Mouse (Mus musculus) right cerebral cortex, postnatal 14 days (tissue): Measurements from ENCODE around the gene Col13a1.

Experiments
- DNase-seq: peaks from one replicate; pipeline ENCODE4 v3.0.0; 2022

The Col13a1 gene

DNA sequence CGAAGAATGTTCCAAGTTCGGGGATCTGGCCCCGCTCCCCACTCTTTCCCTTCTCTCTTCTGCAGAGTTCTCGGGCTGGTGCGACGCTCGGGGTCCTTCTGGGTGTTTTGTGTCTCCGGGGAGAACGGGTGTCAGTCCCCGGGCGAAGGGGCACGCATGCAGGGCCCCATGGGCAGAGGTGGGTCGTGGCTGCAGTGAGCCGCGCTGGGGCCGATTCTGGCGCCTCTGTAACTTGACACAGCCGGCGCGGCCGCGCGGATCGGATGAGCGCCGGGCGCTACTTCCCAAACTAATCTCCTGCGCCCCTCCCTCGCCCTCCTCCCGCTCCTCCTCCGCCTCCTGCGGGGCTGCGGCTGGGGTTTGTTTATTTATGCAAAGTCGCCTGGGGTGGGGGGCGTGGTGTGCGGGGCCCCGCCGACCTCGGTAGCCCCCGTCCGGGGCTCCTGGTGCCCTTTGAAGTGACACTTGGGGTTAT is at the start of gene Col13a1:
Gene Col13a1, minus strand, starts transcription at position 243 of the 475 bp plus-strand sequence.
- DNase-seq: no peak

DNA sequence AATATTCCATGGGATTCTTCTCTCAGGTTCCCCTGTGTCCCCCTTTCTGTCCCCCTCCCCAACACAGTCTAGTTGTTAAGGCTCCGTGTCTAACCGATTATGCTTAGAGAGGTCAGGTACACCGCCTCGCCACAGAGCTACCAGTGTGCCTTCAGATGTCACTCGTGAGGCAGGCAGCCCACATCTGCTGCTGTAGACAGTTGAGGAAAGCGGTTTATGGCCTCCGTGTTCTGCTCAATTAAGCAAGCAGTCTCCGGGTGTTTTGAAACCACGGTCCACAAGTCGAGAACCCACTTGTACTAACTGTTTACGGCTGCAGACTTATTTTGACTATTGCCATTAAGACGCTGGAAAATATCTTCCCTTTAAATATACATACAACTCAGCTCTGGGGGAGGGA is 48.8 kb upstream of the Col13a1 start:
- DNase-seq: no peak

DNA sequence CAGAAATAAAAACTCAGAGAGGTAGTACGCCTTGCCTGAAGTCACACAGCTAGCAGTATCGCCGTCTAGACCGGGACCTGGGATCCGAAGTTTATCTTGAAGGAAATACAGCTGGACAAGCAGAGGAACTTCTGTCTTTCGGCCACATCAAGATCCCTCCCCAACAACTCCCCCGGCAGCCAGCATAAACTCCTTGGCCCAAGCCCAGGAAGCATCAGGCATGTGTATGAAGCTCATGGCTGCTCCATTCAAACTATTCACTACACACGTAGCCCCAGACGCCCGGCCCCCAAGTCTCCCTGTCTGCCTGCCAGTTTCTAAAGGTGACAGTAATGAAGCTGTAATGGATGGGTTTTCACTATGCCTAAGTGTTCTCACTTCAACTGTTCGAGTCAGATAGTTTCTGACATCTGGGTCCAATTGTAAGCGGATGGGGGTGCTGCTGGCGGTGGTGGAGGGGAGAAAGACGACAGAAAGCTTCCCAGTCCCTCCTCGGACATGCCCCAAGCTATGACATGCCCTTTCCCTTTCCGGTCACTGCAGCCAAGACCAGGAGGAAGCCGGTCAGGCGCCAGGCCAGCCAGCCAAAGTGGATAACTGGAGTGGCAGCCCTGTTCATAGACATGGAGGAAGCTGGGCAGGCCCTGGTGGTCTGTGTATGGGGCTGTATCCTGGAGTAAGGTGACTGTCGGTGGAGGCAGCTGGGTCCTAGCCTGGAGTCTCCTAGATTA is 45.1 kb upstream of the Col13a1 start:
- DNase-seq: no peak

DNA sequence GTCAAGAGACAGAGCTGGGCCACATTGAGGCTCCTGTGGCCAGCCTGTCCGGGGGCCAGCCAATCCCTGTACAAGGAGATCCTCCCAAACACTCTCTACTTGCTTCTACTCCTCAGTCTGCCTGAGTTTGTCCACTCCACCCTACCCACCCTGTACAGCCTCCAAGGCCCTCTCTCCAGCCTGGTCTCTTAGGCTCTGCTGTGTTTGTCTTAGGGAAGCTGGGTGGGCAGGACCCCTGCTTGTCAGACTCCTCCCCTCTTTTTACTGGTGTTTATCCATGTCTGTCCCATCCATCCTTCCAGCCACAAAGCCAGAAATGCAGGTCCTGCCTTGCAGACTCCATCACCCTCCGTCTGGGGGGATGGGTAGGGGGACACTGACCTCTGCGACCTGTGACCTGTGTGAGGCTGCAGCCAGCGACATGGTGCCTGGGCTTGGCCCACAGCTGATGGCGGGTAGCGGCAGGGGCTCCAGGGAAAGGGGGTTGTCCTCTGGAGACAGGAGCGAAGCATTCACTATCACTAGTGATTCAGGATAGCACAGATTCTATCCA is 41.2 kb upstream of the Col13a1 start:
- no peak for DNase-seq

DNA sequence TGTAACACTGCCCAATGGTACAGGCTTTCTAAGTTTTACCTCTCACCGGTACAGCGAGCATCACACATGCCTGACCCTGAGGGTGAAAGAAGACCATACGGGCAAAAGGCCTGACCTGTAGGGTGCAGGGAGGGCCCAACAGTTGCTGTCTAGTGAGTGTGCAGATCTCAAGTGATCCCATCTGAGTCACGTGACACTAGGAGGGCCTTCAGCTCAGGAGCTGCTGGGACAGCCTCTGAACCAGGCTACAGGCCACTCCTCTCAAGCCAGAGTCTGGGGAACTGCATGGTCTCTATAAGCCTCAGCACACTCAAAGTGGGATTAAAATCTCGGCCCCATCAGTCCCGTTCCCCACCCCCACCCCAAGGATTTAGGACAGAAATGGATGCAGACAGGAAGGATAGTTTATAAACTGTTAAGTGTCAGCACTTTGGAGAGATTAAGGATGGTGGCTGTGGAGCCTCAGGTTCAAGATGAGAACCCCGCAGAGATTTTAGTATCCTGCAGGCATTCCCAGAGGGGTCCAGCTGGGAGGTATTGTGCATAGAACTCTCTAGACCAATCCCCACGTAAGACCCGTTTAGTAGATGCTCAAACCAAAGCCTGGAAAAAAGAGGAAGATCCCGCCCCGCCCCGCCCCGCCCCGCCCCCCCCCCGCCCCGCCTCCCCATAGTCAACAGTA is 40.6 kb upstream of the Col13a1 start:
- no peak for DNase-seq

DNA sequence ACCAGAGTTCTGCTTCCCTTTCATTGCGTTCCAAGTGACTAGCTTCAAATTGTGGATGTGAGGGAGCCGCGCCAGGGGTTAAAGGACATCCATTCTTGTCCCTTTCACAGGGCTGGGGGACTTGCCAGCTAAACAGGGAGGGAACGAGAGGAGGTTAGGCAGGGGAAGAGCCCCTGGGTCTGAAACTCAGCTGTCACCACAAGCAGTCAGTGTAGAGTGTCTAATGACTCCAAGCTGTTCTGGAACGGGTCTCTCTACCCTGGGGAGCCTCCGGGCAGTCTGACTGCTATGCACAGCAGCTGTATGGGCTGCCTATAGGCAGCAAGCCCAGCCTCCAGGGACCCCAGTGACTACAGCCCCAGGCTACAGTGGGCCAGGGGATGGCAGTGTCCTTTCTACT is 38.0 kb upstream of the Col13a1 start:
- no peak for DNase-seq

DNA sequence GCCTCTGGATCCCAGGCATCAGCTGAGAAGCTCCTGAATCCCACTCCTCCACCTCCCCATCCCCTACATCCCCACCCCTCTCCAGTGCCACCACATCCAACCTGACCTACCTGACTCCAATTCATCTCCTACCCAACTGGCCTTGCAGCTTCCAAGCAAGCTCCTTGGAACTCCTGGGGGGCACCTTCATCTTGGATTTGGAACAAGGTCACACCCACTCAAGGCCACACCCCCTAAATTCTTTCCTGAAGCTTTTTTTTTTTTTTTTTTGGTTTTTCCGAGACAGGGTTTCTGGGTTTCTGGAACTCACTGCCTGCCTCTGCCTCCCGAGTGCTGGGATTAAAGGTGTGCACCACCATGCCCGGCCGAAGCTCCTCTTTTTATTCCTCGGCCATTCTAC is 34.3 kb upstream of the Col13a1 start:
- DNase-seq: no peak

DNA sequence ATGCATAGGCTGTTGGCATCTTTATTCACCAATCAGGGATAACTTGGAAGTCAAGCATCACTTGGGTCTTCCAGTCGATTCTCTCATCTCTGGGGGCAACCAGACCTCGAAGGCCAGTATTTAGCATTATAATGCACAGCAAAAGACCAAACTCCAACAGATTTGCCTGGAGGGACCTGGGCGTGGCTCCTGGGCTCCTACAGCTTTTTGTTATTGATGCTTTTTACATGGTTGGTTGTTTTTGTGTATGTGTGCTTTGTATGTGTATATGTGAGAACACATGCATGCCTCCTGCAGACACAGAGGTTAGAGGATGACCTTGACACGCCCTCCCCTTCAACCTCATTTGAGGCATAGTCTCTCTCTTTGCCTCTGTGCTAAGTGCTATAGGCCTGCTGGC is 33.5 kb upstream of the Col13a1 start:
- DNase-seq: no peak

DNA sequence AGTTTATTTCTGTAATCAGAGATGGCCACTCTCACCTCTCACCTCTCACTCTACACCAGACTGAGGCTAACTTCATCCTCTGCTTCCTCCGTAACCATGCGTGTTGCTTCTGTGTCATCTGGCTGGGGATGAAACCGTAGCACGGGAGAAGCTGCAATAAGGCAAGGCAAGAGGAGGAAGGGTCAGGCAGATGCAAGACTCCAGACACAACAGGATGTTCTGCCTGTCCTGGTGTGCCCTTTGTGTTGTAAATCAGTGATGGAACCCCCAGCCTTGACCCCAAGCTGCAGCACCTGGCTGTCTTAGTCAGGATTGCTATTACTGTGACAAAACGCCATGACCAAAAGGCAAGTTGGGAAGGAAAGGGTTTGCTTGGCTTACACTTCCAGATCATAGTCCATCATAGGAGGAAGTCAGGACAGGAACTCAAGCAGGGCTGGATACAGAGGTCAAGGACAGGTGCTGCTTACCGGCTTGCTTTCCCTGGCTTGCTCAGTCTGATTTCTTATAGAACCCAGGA is 31.1 kb upstream of the Col13a1 start:
- no peak for DNase-seq

DNA sequence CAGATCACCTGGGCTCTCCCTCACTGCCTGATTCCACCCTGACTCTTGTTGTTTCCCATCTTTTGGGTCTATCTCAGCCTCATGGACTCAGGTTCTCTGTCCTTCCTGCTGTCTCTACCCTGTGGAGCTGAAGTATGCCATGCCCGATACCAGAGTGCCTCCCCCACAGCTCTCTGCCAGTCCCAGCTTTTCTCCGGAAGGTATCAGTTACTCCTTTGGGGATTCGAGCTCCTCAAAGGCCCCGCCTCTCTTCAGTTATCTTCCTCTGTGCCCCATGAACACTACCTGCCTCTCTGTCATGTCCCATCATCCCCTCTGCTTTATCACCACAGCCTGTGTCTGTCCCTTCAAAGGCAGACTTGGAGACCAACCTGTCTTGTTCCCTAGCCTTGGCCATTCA is 29.1 kb upstream of the Col13a1 start:
- DNase-seq: no peak

DNA sequence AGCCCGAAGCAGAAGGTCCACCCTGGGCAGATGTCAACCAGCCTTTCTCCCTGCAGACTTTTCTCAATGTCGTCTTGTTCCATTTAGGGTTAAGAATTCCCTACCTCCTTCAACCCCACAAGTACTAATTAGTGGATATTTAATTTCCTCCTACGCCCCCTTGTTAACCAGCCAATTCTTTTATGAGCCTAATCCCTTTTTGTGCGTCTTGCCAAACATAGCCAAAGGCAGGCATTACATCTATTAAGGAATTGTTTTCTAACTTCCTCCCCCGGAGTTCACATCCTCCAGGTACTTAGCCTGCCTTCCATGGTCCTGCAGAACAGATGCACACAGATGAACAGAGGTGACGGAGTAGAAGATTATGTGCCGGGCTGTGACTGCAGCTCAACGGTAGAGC is 27.5 kb upstream of the Col13a1 start:
- no peak for DNase-seq

DNA sequence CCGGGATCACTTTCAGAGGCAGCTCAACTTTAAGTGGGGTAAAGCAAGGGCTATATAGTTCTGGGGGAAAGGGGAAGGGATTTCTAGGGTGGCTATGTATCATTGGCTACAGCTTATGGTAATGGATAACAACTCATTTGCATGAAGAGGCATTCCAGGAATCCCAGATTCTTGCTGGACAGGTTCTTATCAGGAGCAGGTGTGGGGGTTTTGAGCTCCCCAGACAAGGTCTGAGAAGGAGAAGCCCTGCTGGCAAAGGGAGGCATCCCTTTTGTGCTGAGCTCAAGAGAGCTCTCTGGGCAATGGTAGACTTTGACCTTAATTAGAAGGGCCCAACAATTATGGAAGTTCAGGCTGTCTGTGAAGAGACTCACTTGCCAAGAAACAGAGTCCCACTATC is 21.3 kb upstream of the Col13a1 start:
- DNase-seq: no peak

DNA sequence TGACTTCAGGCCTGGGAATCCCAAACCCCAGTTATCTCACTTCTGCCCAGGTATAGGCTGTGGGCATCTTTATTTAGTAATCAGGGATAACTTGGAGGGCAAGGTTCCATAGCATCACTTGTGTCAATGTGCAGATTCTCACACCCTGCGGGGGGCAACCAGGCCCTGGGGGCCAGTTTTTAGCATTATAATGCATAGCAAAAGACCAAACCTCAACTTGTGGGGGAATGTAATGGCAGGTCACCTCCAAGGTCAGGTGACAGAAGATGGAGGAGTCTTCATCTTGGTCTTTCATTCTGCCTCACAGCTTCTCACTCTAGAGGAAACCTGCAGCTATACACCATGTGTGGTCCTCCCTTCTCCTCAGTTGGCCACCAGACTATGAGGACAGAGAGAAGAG is 20.9 kb upstream of the Col13a1 start:
- no peak for DNase-seq

DNA sequence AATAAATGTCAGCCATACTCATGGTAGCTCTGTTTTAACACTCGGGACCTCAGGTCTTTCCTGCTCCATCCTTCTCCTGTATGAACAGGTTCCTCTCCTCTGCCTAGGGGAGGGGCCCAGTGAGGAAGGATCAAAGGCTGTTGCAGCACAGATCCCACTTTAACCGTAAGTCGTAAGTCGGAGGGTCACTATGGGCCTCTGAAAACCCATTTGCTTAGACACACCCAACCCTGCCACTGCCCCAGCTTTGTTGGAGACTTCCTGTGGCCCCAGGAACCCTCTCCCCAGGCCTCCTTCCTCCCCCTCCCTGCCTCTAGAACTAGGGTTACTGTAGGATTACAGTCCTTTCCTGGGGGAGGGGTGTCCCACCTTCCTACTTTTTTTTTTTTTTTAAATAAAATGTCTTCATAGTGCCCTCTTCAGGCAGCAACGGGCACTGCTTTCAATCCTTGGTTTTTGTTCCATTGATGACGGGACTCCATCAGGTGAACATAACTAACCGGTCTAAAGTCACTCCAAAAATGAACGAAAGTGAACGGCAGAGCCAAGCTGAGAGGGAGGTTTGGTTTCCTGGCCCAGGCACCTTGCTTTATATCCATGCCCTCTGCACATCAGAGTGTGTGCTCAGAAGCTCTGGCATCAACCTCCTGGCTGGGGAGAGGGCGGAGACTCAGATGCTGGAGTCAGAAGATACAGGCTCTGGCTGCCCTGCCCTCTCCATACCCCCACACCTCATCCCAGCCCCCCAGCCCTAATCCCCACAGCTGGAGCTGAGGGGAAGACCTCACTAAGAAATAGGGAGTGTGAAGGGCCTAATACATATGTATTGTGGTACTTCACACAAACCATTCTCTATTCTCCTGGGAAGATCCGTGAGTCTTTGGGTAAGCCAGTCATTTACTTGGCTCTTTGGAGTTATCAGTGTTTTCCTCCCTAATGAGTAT is 12.8 kb upstream of the Col13a1 start:
- DNase-seq: no peak

DNA sequence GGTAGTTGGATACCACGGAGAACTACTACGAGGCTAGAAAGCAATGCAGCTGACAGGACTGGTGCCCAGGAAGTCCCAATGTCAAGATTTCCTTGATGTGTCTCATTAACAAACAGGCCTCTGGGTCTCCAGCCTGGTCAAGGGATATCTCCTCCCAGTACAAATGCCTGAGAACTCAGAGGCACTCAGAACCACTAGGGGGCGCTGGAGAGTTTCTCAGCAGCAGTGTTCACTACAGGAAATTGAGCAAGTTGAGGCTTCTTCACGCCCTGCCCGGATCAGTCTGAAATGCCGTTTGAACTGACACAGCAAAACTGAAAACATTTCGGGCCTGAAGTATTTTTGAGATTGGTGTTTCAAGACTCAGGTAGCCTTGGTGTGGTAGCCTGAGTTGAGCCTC is 1.5 kb upstream of the Col13a1 start:
- DNase-seq: peak; percentile 95

DNA sequence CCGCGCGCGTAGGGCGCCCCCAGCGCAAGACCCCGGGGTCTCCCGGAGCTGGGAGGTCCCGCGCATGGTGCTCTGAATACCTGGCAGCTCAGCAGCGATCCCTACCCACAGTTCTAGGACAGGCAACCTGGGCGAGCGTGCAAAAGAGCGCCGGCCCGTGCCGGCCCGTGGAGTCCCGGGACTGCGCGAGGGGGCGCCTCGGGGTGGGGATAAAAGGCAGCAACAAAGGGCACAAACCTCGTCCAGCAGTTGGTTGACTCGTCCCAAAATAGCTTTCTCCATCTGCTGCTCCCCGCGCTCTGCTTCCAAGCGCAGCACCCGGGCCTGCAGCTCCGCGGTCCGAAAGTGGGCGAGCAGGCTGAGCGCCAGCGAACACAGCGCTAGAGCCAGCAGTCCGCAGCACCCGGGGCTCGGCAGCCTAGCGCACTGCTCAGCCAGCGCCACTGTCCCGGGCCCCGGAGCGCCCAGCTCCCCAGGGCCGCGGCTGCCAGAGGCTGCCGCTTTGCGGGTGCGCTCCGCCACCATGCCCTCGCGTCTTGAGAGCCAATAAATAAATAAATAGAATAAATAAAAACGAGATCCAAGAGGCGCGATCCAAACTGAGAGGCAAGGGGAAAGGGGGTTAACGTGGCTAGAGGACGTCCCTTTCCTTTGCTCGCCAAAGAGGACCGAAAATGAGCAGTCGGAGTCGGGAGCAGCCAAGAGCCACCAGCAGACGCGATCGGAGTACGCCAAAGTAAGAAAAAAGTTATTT is 619 bp downstream of the Col13a1 start:
- peak; percentile 53 for DNase-seq

DNA sequence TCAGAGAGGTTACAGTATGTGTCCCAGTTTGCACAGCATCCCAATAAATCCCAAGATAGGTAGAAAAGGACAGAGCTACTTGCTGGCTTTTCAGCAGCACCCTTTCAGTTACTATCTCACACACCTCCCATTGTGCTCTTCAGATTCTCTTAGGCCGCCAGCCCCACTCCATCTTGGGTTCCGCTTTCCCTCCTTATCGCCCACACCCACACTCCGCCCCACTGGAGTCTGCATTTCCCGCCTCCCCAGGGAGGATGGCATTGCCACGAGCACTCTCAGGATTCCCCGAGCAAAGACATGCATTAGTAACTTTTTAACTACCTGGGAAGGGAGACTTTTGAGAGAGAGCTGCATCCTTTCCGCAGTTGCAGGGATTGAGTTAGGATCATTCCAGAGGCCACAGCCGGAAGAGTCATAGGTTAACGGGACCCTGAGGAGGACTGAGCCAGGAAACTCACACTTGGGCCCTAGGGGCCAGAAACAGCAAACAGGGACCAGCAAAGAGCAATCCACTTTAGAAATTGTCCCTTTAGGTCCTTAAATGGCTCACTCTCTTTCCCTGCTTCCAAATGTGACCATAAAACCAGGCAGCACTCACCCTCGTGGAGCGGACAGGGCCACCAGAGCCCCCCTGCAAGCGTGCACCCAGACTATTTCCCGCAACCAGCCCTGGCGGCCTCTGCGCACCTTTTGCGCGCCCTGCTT is 1.4 kb downstream of the Col13a1 start:
- no peak for DNase-seq

DNA sequence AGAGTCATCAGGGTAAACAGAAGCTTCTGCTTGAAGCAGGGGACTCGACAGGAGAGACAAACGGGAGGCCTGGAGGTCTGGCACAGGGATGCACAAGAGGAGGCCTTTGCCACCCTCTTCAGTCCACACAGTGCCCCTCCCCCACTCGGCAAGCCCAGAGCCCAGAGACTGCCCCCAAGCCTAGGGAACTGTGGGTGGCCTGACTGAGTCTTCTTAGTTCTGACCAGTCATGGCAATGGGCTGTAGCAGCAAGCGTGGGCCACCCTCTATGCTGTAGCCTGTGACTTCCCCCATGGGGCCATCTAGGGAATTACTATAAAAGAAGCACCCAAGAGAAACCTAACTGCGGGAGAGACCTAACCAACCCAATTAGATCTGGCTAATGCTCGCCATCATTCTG is 1.9 kb downstream of the Col13a1 start:
- DNase-seq: peak; percentile 22

DNA sequence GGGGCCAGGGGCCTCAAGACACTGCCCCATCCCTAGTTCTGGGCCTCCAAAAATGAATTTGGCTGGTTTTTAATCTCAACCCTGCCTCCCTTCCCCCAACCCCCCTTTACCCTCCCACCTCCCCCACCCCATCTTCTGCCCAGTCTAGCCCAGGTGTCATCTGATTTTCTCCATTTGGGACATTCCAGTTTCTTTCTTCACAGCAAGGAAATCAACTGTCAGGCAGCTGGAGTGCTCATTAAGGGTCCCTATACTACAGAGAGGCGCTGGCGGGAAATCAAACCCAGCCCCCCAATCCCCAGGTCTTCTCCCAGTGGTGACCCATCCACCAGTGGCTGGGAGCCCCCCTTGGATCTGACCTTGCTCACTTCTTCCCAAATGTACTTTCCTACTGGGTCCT is 4.3 kb downstream of the Col13a1 start:
- DNase-seq: no peak

DNA sequence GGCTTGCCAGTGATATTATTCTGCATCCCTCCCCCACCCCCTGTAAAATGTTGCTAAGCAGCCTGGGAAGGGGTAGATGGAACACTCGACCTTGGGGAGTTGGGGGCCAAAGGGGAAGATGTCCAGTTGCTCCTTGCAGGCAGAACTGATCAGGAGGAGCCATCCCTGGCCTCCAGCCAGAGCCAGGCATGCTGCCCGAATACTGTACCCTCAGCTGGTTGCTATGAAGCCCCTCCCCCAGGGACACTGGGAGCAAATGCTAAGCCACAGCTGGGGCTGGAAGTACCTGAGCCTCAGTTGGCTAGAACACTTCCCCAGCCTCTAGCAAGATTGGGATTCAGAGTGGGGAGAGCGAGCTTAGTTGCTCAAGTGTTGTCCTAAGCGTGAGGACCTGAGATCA is 6.9 kb downstream of the Col13a1 start:
- no peak for DNase-seq

DNA sequence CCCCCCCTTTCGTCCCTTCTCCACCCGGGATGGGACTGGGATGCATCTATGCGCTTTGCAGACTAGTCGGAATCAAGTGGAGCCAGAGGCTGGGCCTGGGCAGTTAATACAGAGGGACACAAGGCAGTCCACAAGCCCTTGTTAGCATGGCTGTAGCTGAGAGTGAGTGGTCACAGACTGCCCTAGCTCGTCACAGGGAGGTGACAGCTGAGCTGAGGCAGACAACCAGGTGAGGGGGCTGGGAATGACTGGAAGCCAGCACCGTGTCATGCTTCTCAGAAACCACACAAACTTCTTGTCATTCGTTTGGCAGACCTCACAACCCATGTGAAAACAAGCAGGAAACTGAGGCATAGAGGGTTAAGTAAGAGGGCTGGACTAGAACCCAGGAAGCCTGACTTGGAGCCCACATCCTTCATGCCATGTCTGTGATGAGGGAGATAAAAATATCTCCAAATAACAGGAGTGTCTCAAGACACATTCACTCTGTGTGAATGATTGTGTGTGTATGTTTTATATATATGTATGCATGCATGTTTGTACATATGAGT is 10.8 kb downstream of the Col13a1 start:
- no peak for DNase-seq
